19 mouse cellular contexts compared by ENCODE assay signal in the genomic region with DNA sequence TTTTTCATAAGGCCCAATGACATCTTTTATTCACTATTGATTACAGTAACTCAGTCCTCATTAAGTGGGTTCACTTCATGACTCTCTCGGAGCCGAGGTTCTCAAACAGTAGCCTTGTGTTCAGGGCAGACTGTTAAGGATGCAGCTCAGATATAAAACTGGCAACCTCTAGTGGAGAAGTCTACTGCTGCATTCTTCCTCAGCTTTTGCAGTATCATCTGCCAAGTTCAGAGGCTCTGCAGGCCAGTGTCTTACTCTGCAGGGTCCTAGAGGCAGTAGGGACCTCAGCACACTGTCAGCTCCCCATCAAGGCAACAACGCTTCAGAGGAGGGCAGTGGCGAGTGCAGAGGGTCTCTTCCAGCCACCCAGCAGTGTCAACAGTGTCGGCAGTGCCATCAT. TPM values are rescaled to one million over a fixed set of nuclear protein-coding genes. Genes with fewer than 3 reads are reported as not detected.
DNase-seq lines count a peak whose midpoint lies in the region; ATAC-seq and TF ChIP-seq lines count a peak whose summit lies in the region.
"Had no signal": no experiment of that assay in that cellular context is flagged by ENCODE, and none has a peak within 500 bp of the region (broad histone marks: within the 10 kb centered on the region; RNA-seq: fewer than 3 reads in every experiment).

No protein-coding gene starts in this region.

- DNase-seq in frontal cortex, postnatal 14 days (ENCODE audit: low spot score in 2 of 2) = no peak
- DNase-seq in layer of hippocampus, adult 9-11 months = peak; percentile 41
- DNase-seq in layer of hippocampus, adult 8-10 months (ENCODE audit: low spot score in 2 of 2) = no peak
- DNase-seq in midbrain, postnatal 0 days (ENCODE audit: low spot score) = peak; percentile 75
- DNase-seq in stomach, postnatal 0 days (ENCODE audit: low spot score) = no peak
- DNase-seq: B cell, adult 2 months; cerebellum, adult 9-11 months; embryo, embryonic 11 days; gastrocnemius, postnatal 10 days; heart, postnatal 36 days; liver, postnatal 0 days; retina, postnatal 1 day; thymus, postnatal 36 days had no signal

- H3K4me2 ChIP-seq in midbrain, postnatal 0 days (ENCODE audit: low read depth, low read length, poor library complexity, severe bottlenecking) = no peak overlapping the region
- no peak overlapping the region for H3K4me2 ChIP-seq in midbrain, embryonic 13.5 days (replicated peaks)
- H3K4me2 ChIP-seq in stomach, postnatal 0 days (replicated peaks; ENCODE audit: low read depth) = no peak overlapping the region
- H3K4me2 ChIP-seq: forebrain, embryonic 15.5 days; limb, embryonic 15.5 days had no signal

- no peaks in the 10 kb centered on the region for H3K27me3 ChIP-seq in midbrain, postnatal 0 days (ENCODE audit: insufficient read depth, low read length)
- H3K27me3 ChIP-seq in midbrain, embryonic 13.5 days = no peaks in the 10 kb centered on the region
- H3K27me3 ChIP-seq in stomach, postnatal 0 days (ENCODE audit: control insufficient read depth, insufficient read depth, low read length) = no peaks in the 10 kb centered on the region
- H3K27me3 ChIP-seq: forebrain, embryonic 15.5 days; limb, embryonic 15.5 days had no signal

- H3K36me3 ChIP-seq in midbrain, postnatal 0 days (ENCODE audit: insufficient read depth, low read length) = peaks cover 72% of the 10 kb centered on the region
- peaks cover 96% of the 10 kb centered on the region for H3K36me3 ChIP-seq in midbrain, embryonic 13.5 days
- peaks cover 23% of the 10 kb centered on the region for H3K36me3 ChIP-seq in stomach, postnatal 0 days (ENCODE audit: control insufficient read depth, insufficient read depth, low read length)

- 86% methylated on average over 5 of the region's 5 CpGs for WGBS in midbrain, postnatal 0 days
- 88% methylated on average over 5 of the region's 5 CpGs for WGBS in midbrain, embryonic 13.5 days
- 78% methylated on average over 5 of the region's 5 CpGs for WGBS in stomach, postnatal 0 days

- H3K9ac ChIP-seq in midbrain, postnatal 0 days (replicated peaks; ENCODE audit: low read length, poor library complexity, severe bottlenecking) = no peak overlapping the region
- H3K9ac ChIP-seq in midbrain, embryonic 13.5 days (replicated peaks) = no peak overlapping the region
- no peak overlapping the region for H3K9ac ChIP-seq in stomach, postnatal 0 days (ENCODE audit: low read length)
- H3K9ac ChIP-seq: forebrain, embryonic 15.5 days; limb, embryonic 15.5 days; liver, postnatal 0 days had no signal

- TF ChIP-seq EP300 in stomach, postnatal 0 days (optimal IDR thresholded peaks at IDR 0.05) = no peak

- no peaks in the 10 kb centered on the region for H3K9me3 ChIP-seq in midbrain, postnatal 0 days (ENCODE audit: low read length)
- H3K9me3 ChIP-seq in midbrain, embryonic 13.5 days = no peaks in the 10 kb centered on the region
- H3K9me3 ChIP-seq in stomach, postnatal 0 days (ENCODE audit: control insufficient read depth, low read length) = no peaks in the 10 kb centered on the region
- H3K9me3 ChIP-seq: forebrain, embryonic 15.5 days; limb, embryonic 15.5 days had no signal

- peak; percentile 53 for TF ChIP-seq CTCF in midbrain, postnatal 0 days (IDR thresholded peaks at IDR 0.05)
- TF ChIP-seq CTCF in stomach, postnatal 0 days (IDR thresholded peaks at IDR 0.05; ENCODE audit: low read depth) = peak; percentile 51

- no peaks in the 10 kb centered on the region for H3K4me1 ChIP-seq in midbrain, postnatal 0 days (ENCODE audit: insufficient read depth, low read length)
- H3K4me1 ChIP-seq in midbrain, embryonic 13.5 days (replicated peaks) = no peaks in the 10 kb centered on the region
- H3K4me1 ChIP-seq in stomach, postnatal 0 days (replicated peaks; ENCODE audit: control insufficient read depth, insufficient read depth) = no peaks in the 10 kb centered on the region
- H3K4me1 ChIP-seq: forebrain, embryonic 15.5 days; limb, embryonic 15.5 days had no signal

- peak; percentile 48 for ATAC-seq in frontal cortex, adult (ENCODE audit: low TSS enrichment)
- ATAC-seq in midbrain, postnatal 0 days (ENCODE audit: low FRiP score) = peak; percentile 72
- ATAC-seq in midbrain, embryonic 13.5 days = no peak
- ATAC-seq in stomach, postnatal 0 days (ENCODE audit: low FRiP score, low TSS enrichment) = no peak
- ATAC-seq: forebrain, embryonic 15.5 days; intestine, embryonic 16.5 days; liver, postnatal 0 days had no signal

- no peak overlapping the region for H3K4me3 ChIP-seq in midbrain, postnatal 0 days (ENCODE audit: low read depth, low read length)
- no peak overlapping the region for H3K4me3 ChIP-seq in midbrain, embryonic 13.5 days (replicated peaks)
- H3K4me3 ChIP-seq in stomach, postnatal 0 days (ENCODE audit: low read depth, low read length) = no peak overlapping the region
- H3K4me3 ChIP-seq: forebrain, embryonic 15.5 days; limb, embryonic 15.5 days had no signal

- H3K27ac ChIP-seq in midbrain, postnatal 0 days (ENCODE audit: low read depth, low read length) = no peak overlapping the region
- no peak overlapping the region for H3K27ac ChIP-seq in midbrain, embryonic 13.5 days
- no peak overlapping the region for H3K27ac ChIP-seq in stomach, postnatal 0 days (replicated peaks)
- H3K27ac ChIP-seq: forebrain, embryonic 15.5 days; kidney, postnatal 0 days; limb, embryonic 15.5 days had no signal

RNA-seq across cellular contexts. Expression of gene Cabin1, which starts 43.9 kb away (rescaled TPM):
- 10 to 100 TPM; 64.2 to 89.7 (median 67.1) TPM for total RNA-seq in layer of hippocampus, adult 8-10 months (2022)
- 83.4 and 93.3 TPM in 2 replicates for total RNA-seq in midbrain, postnatal 0 days (2014; rRNA removed)
- polyA plus RNA-seq in midbrain, postnatal 0 days (2015; fragmentation: Nextera tagmentation; extraction: Ambion mirVana) = 30.1 and 31.6 TPM in 2 replicates
- polyA plus RNA-seq in midbrain, embryonic 13.5 days (2015; fragmentation: Nextera tagmentation; extraction: Ambion mirVana) = 36.0 and 39.7 TPM in 2 replicates
- 13.9 and 14.7 TPM in 2 replicates for polyA plus RNA-seq in stomach, postnatal 0 days (2015; fragmentation: Nextera tagmentation; extraction: Ambion mirVana)

RNA-seq across cellular contexts. Expression of gene Ddt, which starts 53.0 kb away (rescaled TPM):
- total RNA-seq in layer of hippocampus, adult 8-10 months (2022) = 10 to 100 TPM; 39.9 to 46.0 (median 44.1) TPM
- total RNA-seq in midbrain, postnatal 0 days (2014; rRNA removed) = 71.1 and 72.9 TPM in 2 replicates
- polyA plus RNA-seq in midbrain, postnatal 0 days (2015; fragmentation: Nextera tagmentation; extraction: Ambion mirVana) = 92.9 and 102 TPM in 2 replicates
- 83.7 and 87.8 TPM in 2 replicates for polyA plus RNA-seq in midbrain, embryonic 13.5 days (2015; fragmentation: Nextera tagmentation; extraction: Ambion mirVana)
- 64.1 and 68.4 TPM in 2 replicates for polyA plus RNA-seq in stomach, postnatal 0 days (2015; fragmentation: Nextera tagmentation; extraction: Ambion mirVana)

Comparison
In these comparisons a context has a peak if more than half of its experiments do, and no peak if none do; other contexts are left out.
1. ATAC-seq: peak in frontal cortex, adult (single experiment) and midbrain, postnatal 0 days (single experiment); none in midbrain, embryonic 13.5 days (single experiment) and stomach, postnatal 0 days (single experiment).
2. DNase-seq: peak in layer of hippocampus, adult 9-11 months (single experiment) and midbrain, postnatal 0 days (single experiment); none in frontal cortex, postnatal 14 days (0 of 2), layer of hippocampus, adult 8-10 months (0 of 2) and stomach, postnatal 0 days (single experiment).